Mouse (Mus musculus) heart, adult 2 months (tissue): ENCODE data around the gene 0610010K14Rik.

ENCODE experiments used
- CTCF ChIP-seq: fragments of 200-600 bp; IDR thresholded peaks from 2 replicates; pipeline ENCODE4 v1.8.1; 2022; ENCODE audit warnings: antibody characterized with exemption, mild to moderate bottlenecking, moderate library complexity
- EP300 ChIP-seq: fragments of 200-500 bp; IDR thresholded peaks from 2 replicates; pipeline ENCODE4 v1.6.1; 2011; ENCODE audit warnings: low read depth, low read length, control low read depth; ENCODE audit not compliant: insufficient read depth

- TF ChIP-seq EP300 = no peak
- no peak for TF ChIP-seq CTCF
These were observed 22.9 kb downstream of the 0610010K14Rik start for GRCm38 (mm10) chr11:70214856-70215209.
